Mouse (Mus musculus): ENCODE measurements at regions not wholly inside any gene's neighbourhood (a gene's known extent, or its start where the extent isn't known, plus 50 kb on each side); places are given as distances from the start of the nearest gene placed in this dataset.

DNA sequence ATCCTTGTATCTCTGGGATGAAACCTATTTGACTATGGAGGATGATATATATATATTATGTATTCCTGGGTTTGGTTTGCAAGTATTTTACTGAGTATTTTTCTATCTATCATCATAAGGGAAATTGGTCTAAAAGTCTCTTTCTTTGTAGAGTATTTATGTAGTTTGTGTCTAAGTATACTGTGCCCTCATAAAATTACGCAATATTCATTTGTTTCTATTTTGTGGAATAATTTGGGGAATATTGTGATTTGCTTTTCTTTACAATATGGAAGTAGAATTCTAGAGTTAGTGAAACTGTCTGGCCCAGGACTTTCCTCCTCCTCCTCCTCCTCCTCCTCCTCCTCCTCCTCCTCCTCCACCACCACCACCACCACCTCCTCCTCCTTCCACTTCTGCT is 640.1 kb downstream of the Slc22a22 start:
- TF ChIP-seq CTCF (IDR thresholded peaks at IDR 0.05; ENCODE audit: borderline replicate concordance, insufficient read depth, low read length) (no peak), POLR2A (IDR thresholded peaks at IDR 0.05; ENCODE audit: low read depth, low read length) (no peak)

Measured in embryonic fibroblast, embryonic 13.5 days (primary cell).